Mouse (Mus musculus): ENCODE measurements around the gene Etnk1. TPM values are rescaled to one million over a fixed set of nuclear protein-coding genes. Genes with fewer than 3 reads are reported as not detected.
"Not testable (repeated sequence)": the region's sequence is repeated elsewhere in the genome, so short reads cannot be mapped to it uniquely, and the experiment has no call there.

Gene Etnk1
- polyA plus RNA-seq, 1 experiment from 2014 or later = 16.1 TPM

- Histone ChIP-seq H3K36me3 (no peaks in the 10 kb centered on the region), H3K9ac (no peak overlapping the region), H3K9me3 (no peaks in the 10 kb centered on the region), H3K27me3 (no peaks in the 10 kb centered on the region), H3K4me3 (no peak overlapping the region), H3K4me2 (no peak overlapping the region), H3K27ac (no peak overlapping the region), H3K4me1 (peaks cover 3% of the 10 kb centered on the region; the same call in 1 of the 2 replicates)
- no peak for ATAC-seq (ENCODE audit: insufficient number of reproducible peaks, low FRiP score, low TSS enrichment, low read depth)
- 86% methylated on average over 9 of the region's 9 CpGs for WGBS
Observed at GRCm38 (mm10) chr6:143140884-143141283, 26.1 kb upstream of the Etnk1 start.

GRCm38 (mm10) chr6:143141624-143142592 lies 25.1 kb upstream of the Etnk1 start:
- H3K9me3 ChIP-seq; H3K27me3 ChIP-seq; H3K9ac ChIP-seq; H3K36me3 ChIP-seq; H3K27ac ChIP-seq; ATAC-seq (ENCODE audit: insufficient number of reproducible peaks, low FRiP score, low TSS enrichment, low read depth); H3K4me2 ChIP-seq; H3K4me3 ChIP-seq; H3K4me1 ChIP-seq: not testable (repeated sequence)
- WGBS = 79% methylated on average over 9 of the region's 10 CpGs

GRCm38 (mm10) chr6:143142861-143143260 lies 24.2 kb upstream of the Etnk1 start:
- Histone ChIP-seq H3K4me2 (no peak overlapping the region), H3K27me3 (no peaks in the 10 kb centered on the region), H3K27ac (no peak overlapping the region), H3K9ac (no peak overlapping the region), H3K9me3 (no peaks in the 10 kb centered on the region), H3K4me1 (peaks cover 3% of the 10 kb centered on the region; the same call in 1 of the 2 replicates), H3K36me3 (no peaks in the 10 kb centered on the region), H3K4me3 (no peak overlapping the region)
- WGBS = 90% methylated on average over 4 of the region's 4 CpGs
- ATAC-seq (ENCODE audit: insufficient number of reproducible peaks, low FRiP score, low TSS enrichment, low read depth) = no peak

GRCm38 (mm10) chr6:143143321-143143720 lies 23.7 kb upstream of the Etnk1 start:
- WGBS = 80% methylated on average over 9 of the region's 9 CpGs
- H3K9ac ChIP-seq = no peak overlapping the region

GRCm38 (mm10) chr6:143143775-143144273 lies 23.2 kb upstream of the Etnk1 start:
- no peak overlapping the region for H3K9ac ChIP-seq
- peak overlapping the region; percentile 46 for H3K4me2 ChIP-seq
- no peaks in the 10 kb centered on the region for H3K36me3 ChIP-seq
- H3K9me3 ChIP-seq = no peaks in the 10 kb centered on the region
- 16% methylated on average over 19 of the region's 19 CpGs for WGBS
- peak overlapping the region; percentile 30 for H3K4me3 ChIP-seq
- H3K27ac ChIP-seq = no peak overlapping the region
- H3K4me1 ChIP-seq = peaks cover 3% of the 10 kb centered on the region; the same call in 1 of the 2 replicates
- no peak for ATAC-seq (ENCODE audit: insufficient number of reproducible peaks, low FRiP score, low TSS enrichment, low read depth)
- no peaks in the 10 kb centered on the region for H3K27me3 ChIP-seq

More at GRCm38 (mm10) chr6:143143321-143143720, 23.7 kb upstream of the Etnk1 start:
- Histone ChIP-seq H3K36me3 (no peaks in the 10 kb centered on the region), H3K27ac (no peak overlapping the region), H3K4me1 (peaks cover 3% of the 10 kb centered on the region; the same call in 1 of the 2 replicates), H3K4me2 (peak overlapping the region; percentile 46), H3K4me3 (no peak overlapping the region), H3K9me3 (no peaks in the 10 kb centered on the region), H3K27me3 (no peaks in the 10 kb centered on the region)
- ATAC-seq (ENCODE audit: insufficient number of reproducible peaks, low FRiP score, low TSS enrichment, low read depth) = no peak

- ATAC-seq (ENCODE audit: insufficient number of reproducible peaks, low FRiP score, low TSS enrichment, low read depth) = no peak
- Histone ChIP-seq H3K4me1 (peaks cover 3% of the 10 kb centered on the region; the same call in 1 of the 2 replicates), H3K36me3 (no peaks in the 10 kb centered on the region), H3K4me3 (no peak overlapping the region), H3K27ac (no peak overlapping the region), H3K27me3 (no peaks in the 10 kb centered on the region), H3K9me3 (no peaks in the 10 kb centered on the region), H3K9ac (no peak overlapping the region), H3K4me2 (no peak overlapping the region)
- WGBS = 60% methylated on average over 2 of the region's 2 CpGs
Observed at GRCm38 (mm10) chr6:143144556-143144955, 22.5 kb upstream of the Etnk1 start.

GRCm38 (mm10) chr6:143145051-143145450 lies 22.0 kb upstream of the Etnk1 start:
- Histone ChIP-seq H3K4me3 (no peak overlapping the region), H3K4me2 (no peak overlapping the region), H3K27ac (no peak overlapping the region), H3K36me3 (no peaks in the 10 kb centered on the region), H3K9ac (no peak overlapping the region), H3K27me3 (no peaks in the 10 kb centered on the region), H3K4me1 (peaks cover 3% of the 10 kb centered on the region; the same call in 1 of the 2 replicates), H3K9me3 (no peaks in the 10 kb centered on the region)
- 65% methylated on average over 7 of the region's 7 CpGs for WGBS
- ATAC-seq (ENCODE audit: insufficient number of reproducible peaks, low FRiP score, low TSS enrichment, low read depth) = no peak

GRCm38 (mm10) chr6:143146756-143147155 lies 20.3 kb upstream of the Etnk1 start:
- Histone ChIP-seq H3K4me2 (no peak overlapping the region), H3K36me3 (no peaks in the 10 kb centered on the region), H3K4me3 (no peak overlapping the region), H3K27me3 (no peaks in the 10 kb centered on the region), H3K27ac (no peak overlapping the region), H3K9ac (no peak overlapping the region), H3K4me1 (peaks cover 3% of the 10 kb centered on the region; the same call in 1 of the 2 replicates), H3K9me3 (no peaks in the 10 kb centered on the region)
- WGBS = 32% methylated on average over 8 of the region's 8 CpGs
- ATAC-seq (ENCODE audit: insufficient number of reproducible peaks, low FRiP score, low TSS enrichment, low read depth) = no peak

- H3K9ac ChIP-seq = no peak overlapping the region
- no peaks in the 10 kb centered on the region for H3K36me3 ChIP-seq
- H3K27ac ChIP-seq = no peak overlapping the region
- H3K27me3 ChIP-seq = no peaks in the 10 kb centered on the region
- H3K4me2 ChIP-seq = no peak overlapping the region
- ATAC-seq (ENCODE audit: insufficient number of reproducible peaks, low FRiP score, low TSS enrichment, low read depth) = no peak
- H3K4me1 ChIP-seq = no peaks in the 10 kb centered on the region; the same call in 1 of the 2 replicates
- H3K9me3 ChIP-seq = no peaks in the 10 kb centered on the region
- no peak overlapping the region for H3K4me3 ChIP-seq
Observed at GRCm38 (mm10) chr6:143148868-143149267, 18.2 kb upstream of the Etnk1 start.

GRCm38 (mm10) chr6:143149766-143150291 lies 17.2 kb upstream of the Etnk1 start:
- no peak for ATAC-seq (ENCODE audit: insufficient number of reproducible peaks, low FRiP score, low TSS enrichment, low read depth)
- H3K9me3 ChIP-seq = no peaks in the 10 kb centered on the region

GRCm38 (mm10) chr6:143151081-143151995 lies 15.7 kb upstream of the Etnk1 start:
- not testable (repeated sequence) for H3K4me2 ChIP-seq; H3K4me3 ChIP-seq; H3K9ac ChIP-seq; H3K9me3 ChIP-seq; H3K27ac ChIP-seq; H3K36me3 ChIP-seq; H3K27me3 ChIP-seq; ATAC-seq (ENCODE audit: insufficient number of reproducible peaks, low FRiP score, low TSS enrichment, low read depth); H3K4me1 ChIP-seq
- 75% methylated on average over 10 of the region's 10 CpGs for WGBS

More at GRCm38 (mm10) chr6:143149766-143150291, 17.2 kb upstream of the Etnk1 start:
- H3K36me3 ChIP-seq = no peaks in the 10 kb centered on the region
- no peak overlapping the region for H3K9ac ChIP-seq
- H3K27ac ChIP-seq = no peak overlapping the region
- 61% methylated on average over 5 of the region's 5 CpGs for WGBS
- no peak overlapping the region for H3K4me3 ChIP-seq
- no peaks in the 10 kb centered on the region for H3K27me3 ChIP-seq
- H3K4me1 ChIP-seq = peaks cover 3% of the 10 kb centered on the region
- H3K4me2 ChIP-seq = no peak overlapping the region

Data from limb, embryonic 15.5 days (tissue).